Mouse (Mus musculus) mature B cell (primary cell): ENCODE results near the gene Rnf130.
"Not testable (repeated sequence)": the region's sequence is repeated elsewhere in the genome, so short reads cannot be mapped to it uniquely, and the experiment has no call there.

Experiments
- in situ Hi-C: fragments of 300-500 bp; cut with MboI; formaldehyde crosslinking; loops from 2 replicates; pipeline ENCODE4 v1.14.3; 2019

Rnf130 gene

GRCm38 (mm10) chr11:50086211-50086610, 61.1 kb downstream of the Rnf130 start:
- in situ Hi-C loops, result no loop called here

DNA sequence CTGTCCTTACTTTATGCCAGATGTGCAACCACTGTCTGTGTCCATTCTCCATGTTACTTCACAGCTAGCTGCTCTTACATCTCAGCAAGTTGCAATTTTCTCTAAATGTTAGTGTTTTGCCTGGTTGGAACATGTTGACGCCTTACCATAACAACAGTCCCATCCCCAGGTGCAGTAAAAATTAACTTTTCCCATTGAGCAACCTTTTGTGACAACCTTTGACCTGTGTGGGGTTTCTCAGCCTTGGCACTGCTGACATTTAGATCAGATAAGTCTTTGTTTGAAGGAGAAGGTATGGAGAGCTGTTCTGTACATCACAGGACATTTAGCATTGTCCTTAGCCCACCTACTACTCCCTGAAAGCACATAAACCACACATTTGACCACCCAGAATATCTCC, 64.7 kb downstream of the Rnf130 start:
- in situ Hi-C loops, result no loop called here

DNA sequence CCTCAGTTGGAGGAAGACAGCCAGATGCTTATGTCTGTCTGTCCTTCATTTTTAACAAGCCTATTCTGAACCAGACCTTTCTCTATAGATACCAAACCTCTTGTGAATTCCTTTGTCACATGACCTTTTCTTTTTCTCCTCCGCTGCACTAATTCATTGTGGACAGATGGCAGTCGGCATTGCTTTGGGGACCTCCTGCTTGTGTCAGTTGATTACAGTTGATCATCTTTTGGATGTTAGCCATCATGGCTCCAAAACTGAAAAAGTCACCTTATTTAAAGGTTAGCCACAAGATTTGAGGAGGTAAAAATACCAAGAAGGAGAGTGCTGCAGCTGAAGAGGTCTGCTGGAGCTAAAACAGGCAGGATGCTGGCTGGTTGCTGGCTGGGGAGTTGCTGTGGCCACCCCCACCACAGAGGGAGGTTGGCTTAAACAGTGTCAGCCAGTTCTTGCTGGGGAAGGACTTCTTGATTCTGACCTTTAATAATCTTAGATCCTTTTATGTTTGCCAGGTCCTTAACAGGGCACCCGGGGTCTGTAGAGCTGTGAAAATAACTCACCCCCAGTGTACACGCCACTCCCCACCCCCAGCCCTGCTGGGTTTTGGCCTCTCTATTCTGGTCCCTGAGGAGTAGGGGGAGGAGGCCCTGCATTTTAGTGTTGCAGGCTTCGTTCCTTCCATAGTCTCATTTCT, 66.0 kb downstream of the Rnf130 start:
- in situ Hi-C loops, result no loop called here

DNA sequence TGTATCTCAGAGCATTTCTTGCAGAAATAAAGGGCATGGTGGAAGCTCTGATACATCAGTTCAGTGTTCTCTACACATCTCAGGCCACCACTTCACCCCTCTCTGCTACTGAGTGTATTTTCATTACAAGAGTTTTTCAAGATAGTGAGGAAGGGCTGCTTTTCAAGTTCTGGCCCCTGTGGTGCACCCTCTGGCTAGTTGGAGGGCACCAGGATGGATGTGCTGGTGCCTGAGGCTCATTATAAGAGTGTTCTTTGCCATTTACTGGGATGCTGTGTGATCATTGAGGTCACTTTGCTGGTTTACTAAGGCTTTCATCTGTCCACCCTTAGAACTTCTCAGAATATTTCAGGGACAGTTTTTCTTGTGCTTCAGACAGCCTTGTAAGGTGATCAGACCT, 66.5 kb downstream of the Rnf130 start:
- in situ Hi-C loops, result no loop called here

- in situ Hi-C loops, result no loop called here
Measured at GRCm38 (mm10) chr11:50095661-50096060, 70.5 kb downstream of the Rnf130 start.

DNA sequence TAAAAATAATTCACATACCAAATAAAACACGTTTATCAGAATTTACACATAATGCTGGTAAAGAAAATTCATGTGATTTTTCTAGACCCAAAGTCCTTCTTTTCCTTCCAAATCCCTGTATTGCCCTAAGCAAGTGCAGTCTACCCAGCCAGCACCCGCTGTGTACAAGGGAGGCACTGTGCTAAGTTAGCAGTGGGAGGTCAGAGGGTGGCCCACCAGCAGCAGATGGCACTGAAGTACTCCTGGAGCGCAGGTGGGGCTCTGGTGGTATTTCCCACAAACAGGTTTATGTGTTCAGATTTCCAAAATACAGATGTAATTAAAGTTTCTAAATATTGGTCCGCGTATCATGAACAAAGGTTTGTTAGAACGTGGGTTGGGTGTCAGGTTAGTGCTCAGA, 71.9 kb downstream of the Rnf130 start:
- in situ Hi-C loops, result no loop called here

GRCm38 (mm10) chr11:50098961-50099481, 73.9 kb downstream of the Rnf130 start:
- in situ Hi-C loops, result no loop called here

GRCm38 (mm10) chr11:50099692-50100091, 74.5 kb downstream of the Rnf130 start:
- in situ Hi-C loops, result no loop called here

DNA sequence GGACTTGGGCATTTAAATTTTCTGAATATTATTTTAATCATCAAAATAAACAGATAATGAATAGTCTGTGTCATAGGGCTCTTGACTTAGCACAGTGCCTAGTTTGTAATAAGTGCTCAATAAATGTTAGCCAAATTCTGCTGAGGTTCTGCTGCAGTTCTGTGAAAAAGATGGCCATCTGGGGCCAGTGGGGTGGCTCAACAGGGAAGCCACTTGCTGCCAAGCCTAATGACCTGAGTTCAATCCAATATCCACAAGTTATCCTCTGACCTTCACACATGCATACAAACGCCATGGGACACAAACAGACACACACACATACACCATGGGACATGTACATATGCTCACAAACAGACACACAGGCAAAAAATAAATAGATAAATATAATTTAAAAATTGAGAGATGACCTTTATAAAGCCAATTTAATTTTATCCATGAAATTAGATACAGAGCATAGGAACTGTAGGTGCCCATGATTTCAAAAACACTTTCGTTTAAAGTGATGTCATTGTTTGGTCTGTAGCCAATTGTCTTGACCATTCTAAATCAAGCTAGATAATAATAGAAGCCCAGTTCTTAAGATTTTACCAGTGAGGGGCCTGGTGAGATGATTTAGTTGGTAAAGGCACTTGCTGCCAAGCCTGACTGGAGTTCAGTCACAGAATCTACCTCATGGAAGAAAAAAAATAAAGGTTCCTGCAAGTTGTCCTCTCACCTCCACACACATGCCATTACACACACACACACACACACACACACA, 75.6 kb downstream of the Rnf130 start:
- in situ Hi-C loops, result no loop called here

GRCm38 (mm10) chr11:50101962-50102361, 76.8 kb downstream of the Rnf130 start:
- in situ Hi-C loops, result not testable (repeated sequence)

DNA sequence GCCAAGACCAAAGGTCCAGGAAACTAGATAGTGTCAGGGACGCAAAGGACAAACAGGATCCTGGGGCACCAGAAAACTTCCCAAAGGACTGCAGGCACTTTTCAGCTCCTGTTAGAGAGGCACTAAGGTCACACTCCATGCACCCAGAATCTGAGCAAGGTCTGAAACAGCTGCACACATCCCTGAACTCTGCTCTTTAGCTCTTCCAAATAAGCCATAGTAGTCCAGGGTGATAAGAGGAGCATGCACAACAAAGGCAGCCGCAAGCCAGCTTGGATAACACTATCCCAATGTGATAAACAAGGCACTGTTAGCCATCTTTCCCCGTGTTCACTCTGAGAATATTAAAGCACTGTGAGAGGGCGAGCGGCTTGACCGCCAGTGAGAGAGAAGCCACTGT, 78.9 kb downstream of the Rnf130 start:
- in situ Hi-C loops, result no loop called here

DNA sequence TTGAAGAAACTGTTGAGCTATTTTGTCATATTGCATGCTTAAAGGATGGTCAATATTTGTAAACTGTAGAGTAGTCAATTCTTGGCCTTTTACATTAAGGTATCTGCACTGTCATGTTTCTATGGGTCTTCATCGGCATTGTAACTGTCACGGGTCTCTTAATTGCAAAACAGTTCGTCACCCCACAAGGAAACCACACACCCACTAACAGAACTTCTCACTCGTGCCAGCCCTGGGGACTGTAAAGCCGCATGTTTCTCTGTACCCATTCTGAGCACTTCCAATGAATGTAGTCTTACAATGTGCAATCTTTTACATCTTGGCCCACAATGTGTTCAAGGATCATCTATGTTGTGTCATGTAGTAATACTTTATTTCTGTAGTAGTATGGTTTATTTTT, 80.1 kb downstream of the Rnf130 start:
- in situ Hi-C loops, result no loop called here

GRCm38 (mm10) chr11:50106024-50106423, 80.9 kb downstream of the Rnf130 start:
- in situ Hi-C loops, result no loop called here

DNA sequence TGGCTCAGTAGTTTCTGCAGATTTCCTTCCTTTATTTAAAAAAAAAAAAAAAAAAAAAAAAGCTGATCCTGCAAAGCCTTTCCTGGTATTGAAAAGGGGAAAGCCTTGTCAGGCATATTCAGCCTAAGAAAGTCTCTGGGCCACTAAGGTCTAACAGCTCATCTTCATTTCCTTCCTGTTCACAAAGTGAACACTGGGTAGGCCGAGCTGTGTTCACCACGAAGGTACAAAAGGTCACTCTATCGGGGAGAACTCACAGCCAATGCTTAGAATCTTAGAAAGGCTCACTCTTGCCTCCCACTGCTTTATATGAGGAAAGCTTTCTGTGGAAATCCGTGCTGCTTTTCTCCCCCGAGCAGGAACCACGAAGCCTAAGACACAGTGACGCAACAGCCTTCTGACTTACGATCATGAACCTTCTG, 83.7 kb downstream of the Rnf130 start:
- in situ Hi-C loops, result no loop called here

- in situ Hi-C loops, result loop anchor here (10.0 kb wide), 1 partner anchor 130 kb away; no protein-coding TSS in a partner anchor
Measured at GRCm38 (mm10) chr11:50114329-50114728, 89.2 kb downstream of the Rnf130 start.

- in situ Hi-C loops, result no loop called here
Measured at GRCm38 (mm10) chr11:50122631-50123081, 97.5 kb downstream of the Rnf130 start.

DNA sequence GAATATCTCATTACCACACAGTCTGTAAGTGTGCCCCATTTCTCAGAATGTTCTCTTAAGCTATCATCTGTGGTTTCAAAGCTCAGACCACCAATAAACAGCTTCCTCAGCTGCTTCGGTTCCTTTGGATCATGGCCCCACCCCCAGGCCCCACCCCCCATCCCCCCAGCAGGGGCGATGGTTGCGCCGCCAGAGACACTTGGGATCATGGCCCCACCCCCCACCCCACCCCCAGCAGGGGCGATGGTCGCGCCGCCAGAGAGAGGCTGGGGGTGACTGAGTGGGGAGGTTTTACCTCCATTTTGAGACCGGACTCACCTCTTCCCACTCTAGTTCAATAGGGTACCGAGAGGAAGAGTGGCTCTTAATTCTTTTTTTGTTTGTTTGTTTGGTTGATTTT, 102.6 kb downstream of the Rnf130 start:
- in situ Hi-C loops, result no loop called here

- in situ Hi-C loops, result no loop called here
Measured at GRCm38 (mm10) chr11:50130811-50131766, 105.9 kb downstream of the Rnf130 start, which contains the start of gene Tbc1d9b. TSS of gene Tbc1d9b (plus strand) at chr11:50131396.

DNA sequence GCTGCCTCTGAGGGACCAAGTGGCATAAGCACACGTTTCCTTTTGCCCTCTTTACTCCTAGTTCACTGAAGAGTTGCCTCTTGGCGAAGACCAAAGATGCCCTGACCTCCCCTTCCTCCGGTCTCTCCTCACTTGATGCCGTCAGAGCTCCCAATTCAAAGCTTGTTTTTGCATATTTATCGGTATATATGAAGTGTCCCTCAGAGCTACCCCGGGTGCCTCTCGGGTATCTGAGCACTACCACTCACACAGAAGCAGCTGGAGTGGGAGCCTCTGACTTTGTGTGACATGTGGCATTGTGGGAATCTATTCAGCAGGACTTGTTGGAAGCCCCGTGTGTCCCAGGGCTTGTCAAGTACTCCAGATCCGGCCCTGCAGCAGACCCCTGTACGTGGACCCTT, 106.7 kb downstream of the Rnf130 start:
- in situ Hi-C loops, result no loop called here

DNA sequence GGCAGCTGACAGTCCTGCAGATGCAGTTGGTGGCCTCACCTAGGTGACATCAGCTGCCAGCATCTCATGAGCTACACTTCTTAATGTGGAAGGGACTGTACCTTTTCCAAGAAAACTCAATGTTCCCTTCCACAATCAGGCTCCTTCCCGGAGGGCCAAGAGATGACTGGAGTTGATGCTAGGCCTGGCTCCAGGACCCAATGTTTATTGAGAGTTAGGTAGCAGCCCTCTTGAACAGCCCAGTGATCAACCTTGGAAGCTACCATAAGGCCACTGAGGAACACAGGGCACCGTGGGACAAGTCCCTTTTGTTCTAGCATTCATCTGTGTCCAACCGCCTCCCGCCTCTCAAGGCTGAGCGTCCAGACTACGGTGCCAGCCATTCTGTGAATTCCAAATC, 107.1 kb downstream of the Rnf130 start:
- in situ Hi-C loops, result no loop called here

DNA sequence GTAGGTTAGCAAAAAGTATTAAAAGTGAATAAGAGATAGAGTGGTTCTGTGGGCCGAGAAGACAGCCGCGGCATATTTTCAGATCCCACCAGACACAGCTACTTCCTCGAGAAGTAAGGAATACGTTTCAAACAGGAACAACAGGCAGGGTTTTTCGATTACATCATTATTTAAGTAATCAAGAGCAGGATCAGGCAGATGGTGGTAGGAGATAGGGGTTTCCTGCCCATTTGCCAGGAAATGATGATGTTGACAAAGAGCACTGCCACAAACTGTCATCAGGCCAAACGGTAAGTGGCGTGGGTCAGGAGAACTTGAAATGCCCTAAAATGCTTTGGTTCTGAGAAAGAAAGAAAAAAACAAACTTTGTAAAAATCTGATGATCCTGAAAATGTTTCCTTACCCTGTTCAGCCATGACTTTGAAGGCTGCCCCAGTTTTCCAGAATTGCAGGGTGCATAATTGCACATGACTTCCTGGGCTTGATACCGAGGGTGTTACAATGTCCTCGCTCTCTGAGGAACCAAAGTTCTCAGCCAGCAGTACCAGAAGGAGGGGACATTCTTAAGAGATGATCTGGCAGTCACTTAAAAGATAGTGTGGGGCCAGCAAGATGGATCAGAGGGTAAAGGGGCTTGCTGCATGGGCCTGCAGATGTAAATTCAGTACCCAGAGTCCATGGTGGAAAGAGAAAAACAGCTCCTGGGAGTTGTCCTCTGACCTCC, 109.2 kb downstream of the Rnf130 start:
- in situ Hi-C loops, result no loop called here
